Mouse (Mus musculus) common myeloid progenitor, adult 5-6 weeks (primary cell): Measurements from ENCODE around the gene Prkar2b. TPM values are rescaled to one million over a fixed set of nuclear protein-coding genes. Genes with fewer than 3 reads are reported as not detected.
A peak's percentile ranks its signal among the peaks of the same experiment; 100 is the strongest.

Experiments
- ATAC-seq: replicated peaks from 2 replicates; pipeline ENCODE4 v1.8.0; 2016; ENCODE audit warnings: low read depth, mild to moderate bottlenecking, moderate TSS enrichment, inconsistent platforms; ENCODE audit not compliant: poor library complexity, severe bottlenecking
- total RNA-seq: library from RNA; stranded (forward); fragments of 200-1000, 187-1606 nt; gene quantifications from 2 replicates; pipeline ENCODE4 v1.2.3, GENCODE M21; 2017

The Prkar2b gene
- total RNA-seq, 1 experiment from 2014 or later, result 110 TPM

- ATAC-seq, result no peak
Measured at GRCm38 (mm10) chr12:31938391-31938997, 122.6 kb downstream of the Prkar2b start.

GRCm38 (mm10) chr12:31937613-31938012 lies 123.5 kb downstream of the Prkar2b start:
- no peak for ATAC-seq

- ATAC-seq, result no peak
Measured at GRCm38 (mm10) chr12:31936657-31937300, 124.3 kb downstream of the Prkar2b start.

- ATAC-seq, result 0 out of 2 replicates have a peak, but pooled peaks have one; percentile 36
Measured at GRCm38 (mm10) chr12:31931818-31932217, 129.3 kb downstream of the Prkar2b start.

- ATAC-seq, result no peak
Measured at GRCm38 (mm10) chr12:31928498-31928897, 132.6 kb downstream of the Prkar2b start.

- ATAC-seq, result peak; percentile 92
Measured at GRCm38 (mm10) chr12:31926661-31927061, 134.4 kb downstream of the Prkar2b start.

- ATAC-seq, result no peak
Measured at GRCm38 (mm10) chr12:31925343-31925742, 135.8 kb downstream of the Prkar2b start.

GRCm38 (mm10) chr12:31924135-31924534 lies 137.0 kb downstream of the Prkar2b start:
- no peak for ATAC-seq

GRCm38 (mm10) chr12:31920464-31921405 lies 140.4 kb downstream of the Prkar2b start:
- ATAC-seq, result no peak

- peak; percentile 95 for ATAC-seq
Measured at GRCm38 (mm10) chr12:31917245-31917644, 143.9 kb downstream of the Prkar2b start.

- ATAC-seq, result no peak
Measured at GRCm38 (mm10) chr12:31916691-31917090, 144.4 kb downstream of the Prkar2b start.

GRCm38 (mm10) chr12:31913614-31914013 lies 147.5 kb downstream of the Prkar2b start:
- ATAC-seq, result no peak

- no peak for ATAC-seq
Measured at GRCm38 (mm10) chr12:31912966-31913551, 148.0 kb downstream of the Prkar2b start.

Other genes with a start within 250 kb of the Prkar2b start
- 62.6 and 89.9 TPM in 2 replicates for gene Hbp1, start 110.8 kb downstream of the Prkar2b start, total RNA-seq
- 46.3 and 60.0 TPM in 2 replicates for gene Pik3cg, start 147.4 kb upstream of the Prkar2b start, total RNA-seq